Mouse (Mus musculus) stomach, embryonic 16.5 days (tissue): Measurements from ENCODE around the gene Stk33. TPM values are rescaled to one million over a fixed set of nuclear protein-coding genes. Genes with fewer than 3 reads are reported as not detected.

Experiments
- ATAC-seq: fragments of 200-750 bp; cut with Nextera tagmentation; 2 replicates; pipeline ENCODE4 v1.8.0; 2017; ENCODE audit warnings: moderate number of reproducible peaks, moderate TSS enrichment; ENCODE audit not compliant: insufficient read depth, low FRiP score
- H3K27ac ChIP-seq: fragments of 300-500 bp; sonication (generic); 2 replicates; pipeline ENCODE4 v1.5.1; 2014; ENCODE audit warnings: low read length
- H3K27me3 ChIP-seq: fragments of 300-500 bp; sonication (generic); 2 replicates; pipeline ENCODE4 v1.6.1; 2014; ENCODE audit warnings: low read length, control low read depth, mixed read lengths; ENCODE audit not compliant: control insufficient read depth, insufficient read depth
- H3K36me3 ChIP-seq: fragments of 300-500 bp; sonication (generic); 2 replicates; pipeline ENCODE4 v1.6.1; 2014; ENCODE audit warnings: low read length; ENCODE audit not compliant: control insufficient read depth, insufficient read depth
- H3K4me1 ChIP-seq: fragments of 300-500 bp; sonication (generic); 2 replicates; pipeline ENCODE4 v1.6.1; 2014; ENCODE audit warnings: low read length, control low read depth, mixed read lengths; ENCODE audit not compliant: control insufficient read depth, insufficient read depth
- H3K4me2 ChIP-seq: fragments of 300-500 bp; sonication (generic); 2 replicates; pipeline ENCODE4 v1.6.1; 2014; ENCODE audit warnings: low read depth, low read length, mixed read lengths
- H3K4me3 ChIP-seq: fragments of 300-500 bp; sonication (generic); replicated peaks from 2 replicates; pipeline ENCODE4 v1.5.1; 2014; ENCODE audit warnings: mild to moderate bottlenecking, low read length
- H3K9ac ChIP-seq: fragments of 300-500 bp; sonication (generic); 2 replicates; pipeline ENCODE4 v1.6.1; 2014; ENCODE audit warnings: low read length
- H3K9me3 ChIP-seq: fragments of 300-500 bp; sonication (generic); replicated peaks from 2 replicates; pipeline ENCODE4 v1.6.1; 2016; ENCODE audit warnings: low read length, control low read depth; ENCODE audit not compliant: control insufficient read depth
- WGBS: fragments of 180-500 bp; shearing (Covaris S2); extraction: QIAGEN DNeasy Blood & Tissue Kit; methylation state at CpG from one replicate; pipeline ENCODE4 v1.1.7; 2014; 5-methylcytosine and 5-hydroxymethylcytosine counted together
- polyA plus RNA-seq: library from polyadenylated mRNA; unstranded; fragments of >200 nt; fragmentation: Nextera tagmentation; extraction: Ambion mirVana; gene quantifications from 2 replicates; pipeline ENCODE4 v1.2.1, GENCODE M21; 2015

Gene Stk33
- polyA plus RNA-seq, 1 experiment from 2014 or later: 0.66 TPM

DNA sequence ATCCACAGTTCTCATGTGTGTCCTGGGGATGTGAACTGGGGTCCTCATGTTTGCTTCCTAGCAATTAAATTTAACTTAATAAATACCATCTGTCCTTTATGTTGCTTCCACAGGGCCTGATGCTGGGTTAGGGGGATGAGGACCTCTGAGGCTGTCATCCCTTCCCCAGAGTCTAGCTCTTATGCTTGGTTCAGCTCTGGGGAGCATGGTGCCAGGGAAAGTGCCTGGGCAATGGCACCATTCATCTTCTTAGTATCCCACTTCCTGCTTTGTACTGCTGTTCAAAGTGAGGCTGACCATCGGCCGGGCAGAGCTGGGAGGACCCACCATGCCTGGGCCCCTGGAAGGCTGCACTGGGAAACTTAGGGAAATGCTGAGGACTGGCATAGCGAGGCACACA is 163.7 kb downstream of the Stk33 start:
- no peak for ATAC-seq
- H3K4me3 ChIP-seq: no peak overlapping the region
- 74% methylated on average over 3 of the region's 3 CpGs for WGBS
- no peaks in the 10 kb centered on the region for H3K36me3 ChIP-seq
- no peaks in the 10 kb centered on the region for H3K27me3 ChIP-seq
- 0 out of 2 replicates have a peak overlapping the region, but pooled peaks have one; percentile 48 for H3K27ac ChIP-seq
- no peak overlapping the region for H3K4me2 ChIP-seq
- H3K9me3 ChIP-seq: no peaks in the 10 kb centered on the region
- H3K4me1 ChIP-seq: peaks cover 7% of the 10 kb centered on the region; the same call in 1 of the 2 replicates
- H3K9ac ChIP-seq: no peak overlapping the region

DNA sequence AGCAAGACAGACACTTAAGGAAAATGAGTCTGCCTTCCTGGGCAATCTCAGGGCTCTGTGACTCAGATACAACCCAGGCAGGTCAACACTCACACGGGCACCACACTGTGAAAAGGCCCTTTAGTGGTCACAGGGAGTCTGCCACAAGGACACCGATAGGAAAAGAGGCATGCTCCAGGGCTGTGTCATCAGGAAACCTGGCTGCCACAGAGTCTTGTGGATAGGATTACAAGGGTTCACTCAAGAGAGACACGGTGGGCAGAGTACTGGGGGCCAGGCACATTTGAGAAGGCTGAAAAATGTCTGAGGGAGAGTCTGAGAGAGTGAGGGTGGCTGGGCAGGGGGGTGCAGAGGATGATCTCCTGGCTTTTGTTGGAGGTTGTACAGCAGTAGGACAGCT is 164.6 kb downstream of the Stk33 start:
- no peak for ATAC-seq
- Histone ChIP-seq H3K27me3 (no peaks in the 10 kb centered on the region), H3K36me3 (no peaks in the 10 kb centered on the region), H3K9me3 (no peaks in the 10 kb centered on the region), H3K9ac (no peak overlapping the region), H3K4me3 (no peak overlapping the region), H3K4me2 (no peak overlapping the region), H3K27ac (no peak overlapping the region), H3K4me1 (peaks cover 7% of the 10 kb centered on the region; the same call in 1 of the 2 replicates)
- 52% methylated on average over 3 of the region's 3 CpGs for WGBS

GRCm38 (mm10) chr7:109269046-109269445 is 169.8 kb downstream of the Stk33 start:
- no peak overlapping the region for H3K9ac ChIP-seq
- no peak overlapping the region for H3K4me2 ChIP-seq
- H3K27ac ChIP-seq: no peak overlapping the region
- ATAC-seq: no peak
- H3K4me3 ChIP-seq: no peak overlapping the region
- H3K27me3 ChIP-seq: no peaks in the 10 kb centered on the region
- H3K9me3 ChIP-seq: no peaks in the 10 kb centered on the region
- 74% methylated on average over 4 of the region's 4 CpGs for WGBS
- H3K36me3 ChIP-seq: no peaks in the 10 kb centered on the region
- no peaks in the 10 kb centered on the region for H3K4me1 ChIP-seq

DNA sequence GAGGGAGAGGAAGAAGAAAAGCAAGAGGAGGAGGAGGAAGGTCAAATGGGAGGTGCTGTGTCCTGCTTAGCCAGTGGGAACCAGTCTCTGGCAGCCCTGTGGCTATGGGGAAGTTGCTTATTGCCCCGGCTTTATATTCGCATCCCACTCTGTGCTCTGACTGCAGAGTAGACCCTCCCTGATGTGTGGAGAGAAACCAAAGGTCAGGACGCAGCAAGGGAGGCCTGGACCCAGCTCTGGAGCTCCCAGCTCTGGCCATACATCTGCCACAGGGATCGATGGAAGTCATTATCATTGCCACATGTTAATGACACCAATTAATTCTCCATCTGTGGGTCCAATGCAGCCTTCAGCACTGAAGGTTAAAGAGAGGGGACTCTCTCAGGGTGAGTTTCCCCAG is 171.5 kb downstream of the Stk33 start:
- Histone ChIP-seq H3K27ac (no peak overlapping the region), H3K4me2 (no peak overlapping the region), H3K4me1 (no peaks in the 10 kb centered on the region), H3K4me3 (no peak overlapping the region), H3K9me3 (no peaks in the 10 kb centered on the region), H3K36me3 (no peaks in the 10 kb centered on the region), H3K27me3 (no peaks in the 10 kb centered on the region), H3K9ac (no peak overlapping the region)
- ATAC-seq: no peak
- WGBS: 59% methylated on average over 4 of the region's 4 CpGs

- Histone ChIP-seq H3K4me1 (no peaks in the 10 kb centered on the region), H3K9me3 (no peaks in the 10 kb centered on the region), H3K9ac (no peak overlapping the region), H3K4me2 (no peak overlapping the region), H3K36me3 (no peaks in the 10 kb centered on the region), H3K4me3 (no peak overlapping the region), H3K27ac (no peak overlapping the region), H3K27me3 (no peaks in the 10 kb centered on the region)
- WGBS: 59% methylated on average over 1 of the region's 1 CpGs
- ATAC-seq: no peak
These were observed 172.7 kb downstream of the Stk33 start for GRCm38 (mm10) chr7:109266181-109266580.

DNA sequence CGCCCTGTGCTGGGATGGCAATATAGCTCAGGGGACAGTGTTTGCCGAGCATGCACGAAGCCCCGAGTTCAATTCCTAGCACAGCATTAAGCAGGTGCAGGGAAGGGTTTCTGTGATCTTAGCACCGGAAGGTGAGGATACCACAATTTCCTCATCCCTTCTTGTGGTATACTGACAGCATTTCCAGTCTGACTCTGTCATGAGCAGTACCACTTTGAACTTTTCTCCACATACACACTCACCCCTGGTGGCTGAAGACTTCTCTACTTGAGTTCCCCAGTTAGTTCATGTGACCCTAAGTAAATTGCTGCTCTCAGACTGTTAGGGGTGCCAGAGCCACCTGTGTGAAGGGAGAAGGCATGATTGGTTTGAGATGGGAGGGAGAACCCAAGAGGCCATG is 173.3 kb downstream of the Stk33 start:
- H3K36me3 ChIP-seq: no peaks in the 10 kb centered on the region
- H3K4me1 ChIP-seq: no peaks in the 10 kb centered on the region
- H3K9ac ChIP-seq: no peak overlapping the region
- no peak for ATAC-seq
- H3K4me2 ChIP-seq: no peak overlapping the region
- 81% methylated on average over 5 of the region's 5 CpGs for WGBS
- no peaks in the 10 kb centered on the region for H3K27me3 ChIP-seq
- no peak overlapping the region for H3K27ac ChIP-seq
- no peak overlapping the region for H3K4me3 ChIP-seq
- H3K9me3 ChIP-seq: no peaks in the 10 kb centered on the region

DNA sequence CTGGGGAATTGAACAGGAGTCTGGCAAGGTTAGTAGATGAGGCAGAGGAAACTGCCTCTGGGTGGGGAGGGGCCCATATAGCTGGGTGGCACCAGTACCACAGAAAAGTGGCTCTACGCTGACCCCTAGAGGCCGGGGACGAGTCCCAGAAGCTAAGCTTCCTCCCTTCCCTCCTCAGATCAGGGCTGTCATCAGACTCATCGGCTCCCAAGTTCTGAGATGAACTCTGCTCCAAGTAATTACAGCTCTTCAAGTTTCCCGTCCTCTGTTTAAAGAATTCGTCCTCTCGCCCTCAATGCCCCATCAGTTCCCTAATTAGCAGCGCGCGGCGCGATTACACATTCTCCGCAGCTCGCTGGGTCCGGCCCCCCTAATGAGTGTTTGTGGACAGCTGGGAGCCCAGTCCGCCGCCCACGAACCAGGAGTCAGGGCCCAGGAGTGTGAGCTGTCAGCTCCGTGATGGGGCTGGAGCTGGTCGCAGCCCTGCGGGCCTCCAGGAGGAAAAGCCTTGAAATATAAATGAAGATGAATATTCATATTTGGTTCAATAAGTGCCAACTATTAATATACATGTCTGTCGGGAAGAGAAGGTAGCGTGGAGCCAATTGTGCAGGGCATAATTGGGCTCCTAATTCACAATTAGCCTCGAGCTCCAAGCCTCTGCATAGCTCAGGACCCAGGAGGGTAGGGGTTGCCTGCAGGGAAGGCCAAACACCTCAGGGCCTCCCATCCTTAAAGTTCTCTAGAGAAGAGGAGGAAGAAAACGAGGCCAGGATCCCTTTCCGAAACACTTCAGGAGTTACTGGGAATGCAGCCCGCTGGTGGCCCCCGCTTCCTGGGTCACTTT is 183.2 kb downstream of the Stk33 start:
- H3K9ac ChIP-seq: peak overlapping the region; percentile 40; the same call in 1 of the 2 replicates
- ATAC-seq: no peak; the same call in 1 of the 2 replicates

GRCm38 (mm10) chr7:109251418-109251817 is 187.5 kb downstream of the Stk33 start:
- no peaks in the 10 kb centered on the region for H3K27me3 ChIP-seq
- WGBS: 94% methylated on average over 3 of the region's 3 CpGs
- no peak overlapping the region for H3K4me3 ChIP-seq
- no peaks in the 10 kb centered on the region for H3K9me3 ChIP-seq
- ATAC-seq: no peak
- no peaks in the 10 kb centered on the region for H3K36me3 ChIP-seq
- H3K4me2 ChIP-seq: no peak overlapping the region
- no peaks in the 10 kb centered on the region; the same call in 1 of the 2 replicates for H3K4me1 ChIP-seq
- H3K9ac ChIP-seq: no peak overlapping the region
- no peak overlapping the region for H3K27ac ChIP-seq

More for the DNA sequence above, 183.2 kb downstream of the Stk33 start:
- no peak overlapping the region for H3K27ac ChIP-seq
- peak overlapping the region; percentile 12 for H3K4me3 ChIP-seq
- H3K36me3 ChIP-seq: no peaks in the 10 kb centered on the region
- peak overlapping the region; percentile 36 for H3K4me2 ChIP-seq
- no peaks in the 10 kb centered on the region for H3K27me3 ChIP-seq
- no peaks in the 10 kb centered on the region for H3K9me3 ChIP-seq
- H3K4me1 ChIP-seq: no peaks in the 10 kb centered on the region; the same call in 1 of the 2 replicates
- 26% methylated on average over 28 of the region's 28 CpGs for WGBS

DNA sequence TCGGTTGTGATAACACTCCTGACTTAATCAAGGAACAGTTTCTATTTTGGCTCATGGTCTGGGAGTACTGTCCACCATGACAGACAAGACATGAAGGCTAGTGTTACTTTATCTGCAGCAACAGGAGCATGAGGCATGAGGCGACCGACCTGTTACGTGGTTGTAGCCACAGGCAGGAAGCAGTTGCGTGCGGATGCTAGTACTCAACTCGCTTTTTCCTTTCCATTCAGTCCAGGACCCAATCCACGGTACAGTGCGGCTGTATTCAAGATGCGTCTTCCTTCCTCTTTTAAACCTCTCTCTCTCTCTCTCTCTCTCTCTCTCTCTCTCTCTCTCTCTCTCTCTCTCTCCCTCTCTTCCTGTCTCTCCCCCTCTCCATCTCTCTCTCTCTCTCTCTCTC is 194.1 kb downstream of the Stk33 start:
- no peak overlapping the region for H3K4me2 ChIP-seq
- no peak overlapping the region for H3K4me3 ChIP-seq
- no peak overlapping the region for H3K9ac ChIP-seq
- WGBS: 90% methylated on average over 10 of the region's 10 CpGs
- H3K27ac ChIP-seq: no peak overlapping the region
- H3K4me1 ChIP-seq: no peaks in the 10 kb centered on the region
- no peaks in the 10 kb centered on the region for H3K36me3 ChIP-seq
- no peak for ATAC-seq
- H3K27me3 ChIP-seq: no peaks in the 10 kb centered on the region
- H3K9me3 ChIP-seq: no peaks in the 10 kb centered on the region
